Mouse (Mus musculus) stomach, adult 2 months (tissue): ENCODE data around the gene Ube2k. TPM values are rescaled to one million over a fixed set of nuclear protein-coding genes. Genes with fewer than 3 reads are reported as not detected.

Experiments
- polyA plus RNA-seq: library from polyadenylated mRNA; depleted of rRNA; stranded (reverse); fragments of >200 nt; gene quantifications from 2 replicates; pipeline ENCODE4 v1.2.3, GENCODE M21; 2012; rRNA removed

The Ube2k gene
- polyA plus RNA-seq, result 1.8 and 4.7 TPM in 2 replicates

GRCm38 (mm10) chr5:65536751-65537419 is at the start of gene Ube2k, which contains the start of gene Smim14:
Ube2k (plus strand) TSS chr5:65537233.
Smim14 (minus strand) TSS chr5:65537184.

GRCm38 (mm10) chr5:65492716-65493531 is 44.1 kb upstream of the Ube2k start, which contains the start of gene Gm43552:
Gm43552 (minus strand) TSS chr5:65492833.

Other genes with a start within 250 kb of the Ube2k start
- 1.1 and 1.9 TPM in 2 replicates for gene Rfc1, start 201.6 kb upstream of the Ube2k start, polyA plus RNA-seq
- 0.11 and 0.35 TPM in 2 replicates for gene Klb, start 188.9 kb upstream of the Ube2k start, polyA plus RNA-seq
- gene Rpl9, start 145.8 kb upstream of the Ube2k start, polyA plus RNA-seq, result 21.7 and 25.7 TPM in 2 replicates
- 2.3 and 2.4 TPM in 2 replicates for gene Lias, start 145.7 kb upstream of the Ube2k start, polyA plus RNA-seq
- 12.9 and 18.6 TPM in 2 replicates for gene Ugdh, start 101.3 kb upstream of the Ube2k start, polyA plus RNA-seq
- not detected in 2 replicates for gene Gm43552, start 44.4 kb upstream of the Ube2k start, polyA plus RNA-seq
- 80.7 and 97.3 TPM in 2 replicates for gene Smim14, start within 50 bp of the Ube2k start, polyA plus RNA-seq
- gene Pds5a, start 161.0 kb downstream of the Ube2k start, polyA plus RNA-seq, result 1.2 and 1.9 TPM in 2 replicates
- 0.71 and 1.6 TPM in 2 replicates for gene N4bp2, start 226.3 kb downstream of the Ube2k start, polyA plus RNA-seq